Mouse (Mus musculus) heart, adult 2 months (tissue): ENCODE results near the gene Swi5. TPM values are rescaled to one million over a fixed set of nuclear protein-coding genes. Genes with fewer than 3 reads are reported as not detected.

ENCODE experiments used
- DNase-seq, 2 experiments: peaks; one replicate each; pipeline ENCODE4 v3.0.0; 2021
- H3K27ac ChIP-seq: fragments of 200-600 bp; 2 replicates; pipeline ENCODE4 v1.8.1; 2022
- H3K27me3 ChIP-seq: fragments of 200-500 bp; 2 replicates; pipeline ENCODE4 v1.6.1; 2012; ENCODE audit warnings: mild to moderate bottlenecking, low read length, inconsistent platforms, mixed read lengths; ENCODE audit not compliant: control insufficient read depth, insufficient read depth
- H3K36me3 ChIP-seq: fragments of 200-500 bp; 2 replicates; pipeline ENCODE4 v1.6.1; 2012; ENCODE audit warnings: low read length, inconsistent platforms; ENCODE audit not compliant: control insufficient read depth, insufficient read depth
- H3K4me1 ChIP-seq: fragments of 200-500 bp; 2 replicates; pipeline ENCODE4 v1.6.1; 2011; ENCODE audit warnings: low read length; ENCODE audit not compliant: control insufficient read depth, insufficient read depth
- H3K4me3 ChIP-seq: fragments of 200-600 bp; 2 replicates; pipeline ENCODE4 v1.8.1; 2022
- H3K79me2 ChIP-seq: fragments of 200-500 bp; replicated peaks from 2 replicates; pipeline ENCODE4 v1.6.1; 2012; ENCODE audit warnings: mild to moderate bottlenecking, inconsistent platforms, low read length, moderate library complexity, mixed read lengths; ENCODE audit not compliant: control insufficient read depth, insufficient read depth
- H3K9ac ChIP-seq: fragments of 200-500 bp; 2 replicates; pipeline ENCODE4 v1.6.1; 2012; ENCODE audit warnings: low read depth, mild to moderate bottlenecking, control low read depth, inconsistent platforms, low read length, mixed read lengths
- CTCF ChIP-seq: fragments of 200-600 bp; IDR thresholded peaks from 2 replicates; pipeline ENCODE4 v1.8.1; 2022; ENCODE audit warnings: antibody characterized with exemption, mild to moderate bottlenecking, moderate library complexity
- EP300 ChIP-seq: fragments of 200-500 bp; IDR thresholded peaks from 2 replicates; pipeline ENCODE4 v1.6.1; 2011; ENCODE audit warnings: low read depth, low read length, control low read depth; ENCODE audit not compliant: insufficient read depth
- POLR2A ChIP-seq: fragments of 200-500 bp; IDR thresholded peaks from 2 replicates; pipeline ENCODE4 v1.6.1; 2011; ENCODE audit warnings: mild to moderate bottlenecking, low read depth, low read length, control low read depth; ENCODE audit not compliant: insufficient read depth
- WGBS: fragments of 180-500 bp; shearing (Covaris S2); methylation state at CpG from one replicate; pipeline ENCODE4 v1.1.7; 2018; 5-methylcytosine and 5-hydroxymethylcytosine counted together
- intact Hi-C: fragments of 180-260 bp; cut with DNase I; formaldehyde crosslinking; loops from one replicate; pipeline ENCODE4 v1.15.1; 2025
- polyA plus RNA-seq: library from polyadenylated mRNA; depleted of rRNA; stranded (reverse); fragments of >200 nt; gene quantifications from 2 replicates; pipeline ENCODE4 v1.2.3, GENCODE M21; 2012
- total RNA-seq, 2 experiments: library from RNA; stranded (reverse); gene quantifications; 2 replicates each; pipeline ENCODE4 v1.2.3; 2021

Gene Swi5
- total and polyA plus RNA-seq, 3 experiments = 173 to 233 (median 205) TPM

DNA sequence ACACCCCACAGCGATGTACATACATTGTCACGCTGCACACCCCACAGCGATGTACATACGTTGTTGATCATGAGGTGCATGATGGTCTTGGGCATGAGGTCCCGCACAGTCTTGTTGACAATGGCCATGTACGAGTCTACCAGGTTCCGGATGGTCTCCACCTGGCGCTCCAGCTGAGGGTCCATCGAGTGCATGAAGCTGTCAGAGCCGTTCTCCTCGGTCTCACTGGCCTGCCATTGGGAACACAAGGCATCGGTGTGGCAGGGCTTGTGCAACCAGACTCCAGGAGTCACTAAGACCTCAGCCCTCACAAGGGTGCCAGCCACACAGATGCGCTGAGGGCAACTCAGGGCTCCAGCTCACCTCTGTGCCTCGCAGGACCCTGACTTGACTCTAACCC lies 27.0 kb upstream of the Swi5 start:
- Histone ChIP-seq H3K36me3 (no peaks in the 10 kb centered on the region), H3K79me2 (no peaks in the 10 kb centered on the region), H3K9ac (no peak overlapping the region), H3K27ac (no peak overlapping the region), H3K27me3 (no peaks in the 10 kb centered on the region), H3K4me1 (peaks cover 4% of the 10 kb centered on the region; the same call in 1 of the 2 replicates), H3K4me3 (no peak overlapping the region)
- WGBS = 94% methylated on average over 14 of the region's 14 CpGs
- DNase-seq = no peak
- TF ChIP-seq EP300 (no peak), CTCF (no peak), POLR2A (no peak)
- intact Hi-C loops = no loop called here

DNA sequence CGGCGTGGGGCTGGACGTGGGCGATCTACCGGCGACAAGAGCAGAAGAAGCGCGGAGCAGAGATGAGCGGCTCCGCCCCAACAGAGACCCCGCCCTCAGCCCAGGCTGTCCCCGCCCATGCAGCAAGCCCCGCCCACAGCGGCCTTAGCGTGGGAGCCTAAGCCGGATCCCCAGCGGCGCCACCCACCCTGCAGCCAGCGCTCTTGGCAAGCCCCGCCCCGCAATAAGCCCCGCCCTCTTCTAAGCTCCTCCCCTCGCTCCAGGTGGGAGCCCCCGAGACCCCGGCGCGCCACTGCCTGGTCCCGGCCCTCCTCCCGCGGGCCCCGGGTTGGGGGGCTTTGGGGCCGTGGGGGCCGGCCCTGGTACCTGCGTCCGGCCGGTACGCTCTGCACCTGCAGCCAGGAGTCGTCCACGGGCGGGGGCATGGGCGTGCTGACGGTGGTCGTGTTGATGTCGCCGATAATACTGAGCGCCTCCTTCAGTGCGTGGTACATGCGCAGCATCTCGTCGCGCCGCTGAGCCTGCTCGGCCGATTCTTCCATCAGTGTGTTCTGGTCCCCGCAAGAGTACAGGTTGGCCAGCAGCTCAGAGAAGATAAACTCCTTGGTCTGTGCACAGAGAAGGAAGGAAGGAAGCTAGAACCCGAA lies 24.6 kb upstream of the Swi5 start:
- Histone ChIP-seq H3K36me3 (no peaks in the 10 kb centered on the region), H3K27ac (no peak overlapping the region), H3K79me2 (no peaks in the 10 kb centered on the region), H3K9ac (peak overlapping the region; percentile 5; the same call in 1 of the 2 replicates), H3K4me1 (peaks cover 3% of the 10 kb centered on the region; the same call in 1 of the 2 replicates), H3K4me3 (peak overlapping the region; percentile 53), H3K27me3 (no peaks in the 10 kb centered on the region)
- 9% methylated on average over 52 of the region's 56 CpGs for WGBS
- peak; percentile 73 to 79 for DNase-seq
- intact Hi-C loops = no loop called here
- no peak for TF ChIP-seq CTCF
- TF ChIP-seq POLR2A = no peak
- TF ChIP-seq EP300 = no peak

DNA sequence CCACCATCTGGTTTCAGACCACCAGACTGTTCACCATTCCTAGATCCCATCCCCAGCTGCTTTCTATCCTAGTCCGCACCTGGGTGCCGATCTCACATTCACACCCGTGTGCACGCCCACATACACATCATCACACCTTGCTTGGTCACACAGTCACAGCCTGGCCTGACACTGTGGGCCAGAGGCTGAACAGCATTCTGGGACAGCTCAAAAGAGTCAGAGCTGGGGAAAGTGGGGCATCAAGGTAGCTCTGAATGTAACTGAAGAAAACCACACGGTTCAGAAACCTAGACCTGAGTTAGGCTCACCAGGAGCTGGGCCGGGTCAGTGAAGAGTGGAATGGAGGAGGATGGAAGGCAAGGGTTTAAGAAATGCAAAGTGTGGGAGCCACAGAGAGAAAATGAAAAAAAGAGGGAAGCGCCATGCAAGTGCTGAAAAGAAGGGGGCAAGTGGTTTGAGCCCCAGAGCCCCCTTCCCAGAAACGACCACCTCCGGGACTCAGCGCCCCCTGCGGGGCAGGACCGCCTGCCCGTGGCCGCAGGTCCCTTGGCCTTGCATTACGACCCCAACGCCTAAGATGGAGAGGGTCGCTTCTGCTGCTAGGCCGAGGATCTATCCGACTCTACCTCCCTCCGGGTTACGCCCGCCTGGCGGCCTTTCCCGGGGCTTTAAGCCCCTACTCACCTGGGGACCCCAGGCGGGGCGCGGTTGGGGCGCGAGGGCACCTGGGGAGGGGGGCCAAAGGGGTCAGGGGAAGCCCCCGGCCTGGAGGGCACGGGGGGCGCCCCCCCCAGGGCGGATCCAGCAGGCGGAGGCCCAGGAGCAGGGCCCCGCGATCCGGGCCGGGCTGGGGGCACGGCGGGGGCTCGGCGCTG lies 23.8 kb upstream of the Swi5 start:
- 16% methylated on average over 32 of the region's 42 CpGs for WGBS
- Histone ChIP-seq H3K4me1 (peaks cover 2% of the 10 kb centered on the region; the same call in 1 of the 2 replicates), H3K4me3 (peak overlapping the region; percentile 53), H3K9ac (0 out of 2 replicates have a peak overlapping the region, but pooled peaks have one; percentile 5), H3K79me2 (no peaks in the 10 kb centered on the region), H3K27ac (no peak overlapping the region), H3K36me3 (no peaks in the 10 kb centered on the region), H3K27me3 (no peaks in the 10 kb centered on the region)
- intact Hi-C loops = no loop called here
- TF ChIP-seq CTCF = 0 out of 2 replicates have a peak, but pooled peaks have one; percentile 14
- TF ChIP-seq EP300 = no peak
- no peak for DNase-seq

DNA sequence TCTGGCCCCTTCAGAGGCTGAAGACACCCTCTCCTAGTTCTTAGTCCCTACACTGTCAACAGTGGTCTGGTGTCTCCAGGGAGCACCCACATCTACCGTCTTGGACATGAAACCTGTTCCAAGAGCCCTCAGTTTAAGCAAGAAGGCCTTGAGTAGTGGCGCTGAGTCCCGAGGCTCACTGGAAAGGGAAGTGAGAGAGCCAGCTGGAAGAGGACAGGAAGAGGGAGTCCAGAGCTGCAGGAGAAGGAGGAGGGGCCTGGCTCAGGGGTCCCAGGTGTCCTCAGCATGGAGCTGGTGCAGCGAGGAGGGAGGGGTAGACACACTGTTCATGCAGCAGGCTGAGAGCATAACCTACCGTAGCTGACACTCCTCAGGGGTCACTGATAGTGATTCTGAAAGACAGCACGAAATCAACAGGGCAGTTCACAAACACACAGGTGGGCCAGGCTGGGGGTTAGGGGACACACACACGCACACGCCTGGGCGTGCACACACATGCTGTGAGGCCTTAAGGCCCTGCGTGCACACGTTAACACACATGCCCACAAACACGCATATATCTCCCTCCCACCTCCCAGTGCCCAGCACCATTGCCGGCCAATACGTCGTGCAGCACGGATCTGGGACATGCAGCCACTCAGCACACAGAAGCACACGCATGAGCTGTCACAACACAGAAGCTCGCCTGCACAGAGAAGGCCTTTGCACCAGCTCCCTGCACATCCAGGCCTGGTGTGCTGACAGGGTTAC lies 22.4 kb upstream of the Swi5 start:
- Histone ChIP-seq H3K9ac (no peak overlapping the region), H3K36me3 (no peaks in the 10 kb centered on the region), H3K79me2 (no peaks in the 10 kb centered on the region), H3K4me3 (no peak overlapping the region), H3K27me3 (no peaks in the 10 kb centered on the region), H3K4me1 (peaks cover 2% of the 10 kb centered on the region; the same call in 1 of the 2 replicates), H3K27ac (no peak overlapping the region)
- 81% methylated on average over 18 of the region's 18 CpGs for WGBS
- DNase-seq = peak in 1 of 2 experiments; percentile 18
- TF ChIP-seq CTCF (no peak), POLR2A (no peak), EP300 (no peak)
- intact Hi-C loops = no loop called here

DNA sequence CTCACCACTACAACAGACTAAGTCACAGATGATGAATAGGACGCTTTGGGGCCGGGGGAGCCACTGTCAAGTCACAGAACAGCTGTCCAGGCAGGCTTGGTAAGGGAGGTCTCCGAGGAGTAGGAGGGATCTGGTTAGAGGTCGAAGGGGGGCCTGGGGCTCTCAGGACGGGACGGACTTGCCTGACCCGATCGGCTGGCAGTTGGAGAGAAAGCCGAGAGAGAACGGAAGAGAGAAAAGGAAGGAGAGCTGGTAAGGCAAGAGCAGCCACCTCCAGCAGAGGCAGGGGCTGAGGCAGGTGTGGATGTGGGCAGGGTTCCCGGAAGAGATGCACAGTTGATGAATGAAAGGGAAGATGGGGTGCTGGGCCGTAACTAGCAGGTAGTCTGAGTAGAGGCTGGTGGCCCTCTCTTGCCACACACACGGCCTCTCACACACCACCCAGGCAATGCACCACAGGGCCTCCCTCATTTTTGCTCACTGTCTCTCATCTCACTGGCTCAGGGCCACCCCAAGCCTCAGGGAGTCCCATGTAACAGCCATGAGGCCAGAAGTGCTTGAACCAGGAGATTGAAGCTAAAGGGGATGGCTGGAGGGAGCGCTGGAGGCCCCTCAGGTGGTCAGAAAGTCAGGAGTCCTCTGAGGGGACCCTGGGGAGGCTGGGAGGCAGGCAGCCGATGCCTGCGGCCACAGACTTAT lies 21.1 kb upstream of the Swi5 start:
- WGBS = 90% methylated on average over 16 of the region's 16 CpGs
- Histone ChIP-seq H3K4me1 (peaks cover 2% of the 10 kb centered on the region; the same call in 1 of the 2 replicates), H3K36me3 (no peaks in the 10 kb centered on the region), H3K27me3 (no peaks in the 10 kb centered on the region), H3K4me3 (no peak overlapping the region), H3K27ac (no peak overlapping the region), H3K9ac (no peak overlapping the region), H3K79me2 (no peaks in the 10 kb centered on the region)
- no peak for TF ChIP-seq EP300
- no peak for TF ChIP-seq CTCF
- no peak for TF ChIP-seq POLR2A
- intact Hi-C loops = no loop called here
- DNase-seq = no peak
